Mouse (Mus musculus) spleen, adult 2 months (tissue): ENCODE results near the gene Msl1.

Experiments used
- CTCF ChIP-seq: fragments of 200-500 bp; IDR thresholded peaks from 2 replicates; pipeline ENCODE4 v1.5.1; 2011; ENCODE audit warnings: mild to moderate bottlenecking, inconsistent platforms; ENCODE audit not compliant: insufficient read depth, insufficient read length, insufficient replicate concordance; ENCODE audit errors: extremely low read depth
- POLR2A ChIP-seq: fragments of 200-500 bp; IDR thresholded peaks from 2 replicates; pipeline ENCODE4 v1.6.1; 2011; ENCODE audit warnings: low read depth, low read length, inconsistent platforms

DNA sequence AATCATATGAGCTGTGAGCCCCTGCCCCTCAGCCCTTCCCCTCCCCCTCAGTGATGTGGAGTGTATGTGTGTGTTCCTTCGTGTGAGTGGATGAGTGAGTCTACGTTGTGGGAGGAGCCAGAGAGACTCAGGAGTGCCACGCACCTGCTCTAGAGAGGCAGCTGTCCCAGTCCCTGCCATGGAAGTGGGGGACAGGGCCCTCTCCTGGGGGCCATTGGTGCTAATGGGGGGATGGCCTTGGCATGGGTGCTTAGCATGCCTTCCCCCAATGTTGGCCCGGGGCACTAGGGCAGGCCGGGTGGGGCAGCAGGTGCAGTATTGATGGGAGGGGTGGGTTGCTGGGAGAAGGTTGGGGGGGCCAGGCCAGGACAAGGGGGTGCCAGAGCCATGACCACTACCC, 28.5 kb upstream of the Msl1 start:
- TF ChIP-seq CTCF = no peak
- TF ChIP-seq POLR2A = no peak
